Mouse (Mus musculus) 416B (cell line): ENCODE results near the gene Eml6.
"Not testable (repeated sequence)": the region's sequence is repeated elsewhere in the genome, so short reads cannot be mapped to it uniquely, and the experiment has no call there.

Experiments used
- DNase-seq: peaks from one replicate; pipeline ENCODE4 v3.0.0; 2011; ENCODE audit warnings: low read depth

The Eml6 gene

GRCm38 (mm10) chr11:29840606-29841227, 185.1 kb downstream of the Eml6 start:
- no peak for DNase-seq

GRCm38 (mm10) chr11:29839781-29840180, 186.1 kb downstream of the Eml6 start:
- peak; percentile 98 for DNase-seq

DNA sequence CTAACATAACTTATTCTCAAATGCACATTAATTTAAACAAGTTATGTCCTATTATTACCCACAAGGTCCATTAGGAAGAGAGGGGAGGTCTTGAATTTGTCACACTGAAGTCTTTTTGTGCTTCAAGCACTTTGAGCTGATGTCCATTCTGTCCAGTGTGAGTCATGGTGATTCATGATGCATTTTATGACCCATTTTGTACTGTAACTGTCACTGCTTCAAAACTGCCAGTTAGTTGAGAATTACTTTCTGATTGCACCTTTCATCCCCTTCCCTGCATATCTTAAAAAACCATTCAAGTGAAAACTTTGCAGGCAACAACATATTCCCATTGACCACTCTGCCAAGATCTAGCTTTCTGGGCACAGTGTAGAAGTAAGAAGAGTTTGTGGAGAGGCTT, 188.8 kb downstream of the Eml6 start:
- DNase-seq: peak; percentile 53

DNA sequence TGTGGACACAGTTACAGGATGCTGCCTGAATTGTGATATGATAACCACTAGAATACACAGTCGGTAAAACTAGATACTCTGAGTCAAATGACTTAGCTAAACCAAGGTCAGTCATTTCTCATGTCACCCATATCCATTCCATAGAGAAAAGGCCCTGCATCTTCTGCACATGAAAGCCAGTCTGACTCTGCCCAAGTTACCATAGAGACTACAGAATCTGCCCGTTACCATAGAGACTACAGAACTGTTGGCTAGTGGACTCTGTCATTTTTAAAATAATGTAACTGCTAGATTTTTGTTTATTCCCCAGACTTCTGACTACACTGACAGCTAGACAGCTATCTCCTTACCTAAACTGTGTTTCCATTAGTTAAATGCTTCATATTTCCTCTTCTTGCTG, 198.1 kb downstream of the Eml6 start:
- DNase-seq: no peak

- no peak for DNase-seq
Measured at GRCm38 (mm10) chr11:29826001-29826400, 199.8 kb downstream of the Eml6 start.

GRCm38 (mm10) chr11:29825271-29825718, 200.5 kb downstream of the Eml6 start, which contains the start of gene 4931440F15Rik:
Gene 4931440F15Rik, minus strand, starts transcription at chr11:29825668.
- not testable (repeated sequence) for DNase-seq

- not testable (repeated sequence) for DNase-seq
Measured at GRCm38 (mm10) chr11:29824474-29825270, 201.2 kb downstream of the Eml6 start.

- DNase-seq: no peak
Measured at GRCm38 (mm10) chr11:29823141-29823540, 202.7 kb downstream of the Eml6 start.

DNA sequence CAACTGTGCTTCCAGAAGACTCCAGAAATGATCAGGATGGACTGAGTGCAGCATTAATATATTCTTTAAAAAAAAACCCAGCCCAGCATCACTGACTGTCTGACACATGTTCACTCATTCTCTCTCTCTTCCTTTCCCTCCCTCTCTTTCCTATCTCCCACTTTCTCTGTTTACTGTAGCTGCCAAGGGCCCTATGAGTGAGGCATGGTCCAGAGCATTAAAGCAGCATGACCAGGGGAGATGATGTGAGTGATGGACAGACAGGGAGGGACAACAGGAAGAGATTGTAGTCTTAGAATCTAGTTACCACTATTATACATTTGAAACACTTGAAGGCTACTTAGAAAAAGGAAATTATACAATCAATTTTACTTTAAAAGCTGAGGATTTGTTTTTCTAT, 210.2 kb downstream of the Eml6 start:
- no peak for DNase-seq

DNA sequence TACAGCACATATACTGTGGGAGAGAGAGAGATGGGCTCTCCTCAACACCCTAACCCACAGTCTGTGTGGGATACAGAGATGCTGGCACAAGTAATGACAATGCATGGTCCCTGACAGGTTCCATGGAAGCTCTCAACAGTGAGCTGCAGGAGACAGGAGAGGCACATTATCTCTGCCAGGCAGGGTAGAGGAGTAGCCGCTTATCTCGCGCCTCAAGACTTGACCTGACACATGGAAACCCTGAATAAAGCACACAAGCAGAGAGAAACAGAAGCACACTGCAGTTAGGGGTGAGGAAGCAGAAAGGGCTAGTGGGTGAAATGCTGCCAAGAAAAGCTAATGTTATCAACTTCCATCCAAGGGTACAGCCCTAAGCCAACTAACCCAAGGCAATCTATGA, 210.6 kb downstream of the Eml6 start:
- no peak for DNase-seq

DNA sequence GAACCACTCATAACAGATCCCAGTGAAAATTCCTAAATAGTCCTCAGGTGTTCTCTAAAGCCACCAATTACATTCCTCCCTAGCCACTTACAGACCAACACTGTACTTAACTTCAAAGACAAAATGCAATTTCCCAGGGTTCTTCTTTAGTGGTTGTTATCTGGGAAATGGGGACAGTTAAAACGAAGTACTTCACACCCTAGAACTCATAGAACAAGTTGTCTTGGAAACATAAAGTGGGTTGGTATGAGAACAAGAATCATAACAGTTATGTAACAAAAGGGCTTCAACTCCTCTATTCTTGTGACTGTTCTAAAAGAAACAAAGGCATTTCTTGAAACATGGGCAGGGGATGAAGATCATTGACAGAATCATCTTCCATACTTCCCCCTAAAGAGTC, 212.6 kb downstream of the Eml6 start:
- DNase-seq: no peak

- no peak for DNase-seq
Measured at GRCm38 (mm10) chr11:29812475-29812874, 213.4 kb downstream of the Eml6 start.

DNA sequence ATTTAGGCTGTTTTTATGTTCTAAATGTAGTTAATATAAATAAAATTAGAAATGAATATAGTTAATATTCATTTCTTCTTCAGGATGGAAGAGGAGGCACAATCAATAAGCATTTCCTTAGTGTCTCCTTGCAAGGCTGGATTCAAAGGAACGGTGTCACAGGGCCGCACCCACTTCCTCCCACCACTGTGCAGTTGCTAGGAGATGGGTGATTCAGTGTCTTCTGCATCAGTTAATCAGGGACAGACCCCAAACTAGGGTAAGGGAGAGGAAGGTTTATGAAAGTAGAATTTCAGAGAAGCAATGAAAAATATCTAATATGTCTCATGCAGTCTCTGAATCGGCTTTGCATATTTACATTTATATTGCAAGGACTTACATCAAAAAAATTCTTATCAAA, 215.5 kb downstream of the Eml6 start:
- DNase-seq: no peak

DNA sequence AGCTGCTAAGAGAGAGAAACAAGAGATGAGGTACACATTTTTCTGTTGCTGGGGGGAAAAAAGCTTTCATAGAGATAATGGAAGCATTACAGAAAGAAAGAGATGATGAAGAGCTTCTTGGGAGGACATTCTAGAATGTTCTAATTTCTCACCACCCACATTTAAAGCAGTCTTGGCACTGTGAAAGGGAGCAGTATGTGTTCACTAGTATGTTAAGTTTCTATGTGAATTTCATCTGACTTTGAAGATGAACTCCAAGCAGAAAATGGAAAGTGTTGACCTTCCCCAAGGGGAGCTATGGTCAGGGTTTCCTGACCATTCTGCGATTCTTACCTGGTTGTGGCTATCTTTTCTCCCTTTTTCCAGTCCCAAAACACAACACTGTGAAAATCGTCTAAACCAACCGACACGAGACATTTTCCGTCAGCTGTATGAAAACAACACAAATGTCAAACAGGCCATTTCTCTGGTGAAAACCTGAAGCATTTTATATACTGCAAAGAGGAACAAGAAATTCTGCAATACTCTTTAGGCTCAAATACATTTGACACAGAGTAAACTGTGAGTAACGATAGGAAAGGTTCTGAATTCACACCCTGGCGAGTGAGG, 216.7 kb downstream of the Eml6 start:
- DNase-seq: no peak

- peak; percentile 21 for DNase-seq
Measured at GRCm38 (mm10) chr11:29808173-29808980, 217.5 kb downstream of the Eml6 start.

- DNase-seq: peak; percentile 20
Measured at GRCm38 (mm10) chr11:29807325-29807724, 218.5 kb downstream of the Eml6 start.

GRCm38 (mm10) chr11:29801432-29802427, 224.1 kb downstream of the Eml6 start:
- DNase-seq: peak; percentile 60

DNA sequence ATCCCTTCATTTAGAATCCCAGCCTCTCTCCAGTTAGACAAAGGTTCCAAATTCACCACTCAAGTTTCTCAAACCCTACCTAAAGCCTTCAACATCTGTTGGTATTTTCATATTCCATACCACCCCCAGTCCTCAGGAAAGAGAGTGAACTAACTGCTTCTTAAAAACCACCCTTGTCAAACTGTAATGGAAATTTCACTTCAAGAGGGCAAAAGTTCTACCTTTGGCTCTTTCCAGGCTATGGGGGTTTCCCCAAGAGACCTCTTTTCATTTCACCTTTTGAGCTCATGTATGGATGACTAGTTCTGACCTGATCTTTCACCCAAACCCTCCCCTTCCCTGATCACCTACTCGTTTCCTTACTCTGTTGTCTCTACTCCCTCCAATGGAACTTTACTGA, 226.0 kb downstream of the Eml6 start:
- no peak for DNase-seq

DNA sequence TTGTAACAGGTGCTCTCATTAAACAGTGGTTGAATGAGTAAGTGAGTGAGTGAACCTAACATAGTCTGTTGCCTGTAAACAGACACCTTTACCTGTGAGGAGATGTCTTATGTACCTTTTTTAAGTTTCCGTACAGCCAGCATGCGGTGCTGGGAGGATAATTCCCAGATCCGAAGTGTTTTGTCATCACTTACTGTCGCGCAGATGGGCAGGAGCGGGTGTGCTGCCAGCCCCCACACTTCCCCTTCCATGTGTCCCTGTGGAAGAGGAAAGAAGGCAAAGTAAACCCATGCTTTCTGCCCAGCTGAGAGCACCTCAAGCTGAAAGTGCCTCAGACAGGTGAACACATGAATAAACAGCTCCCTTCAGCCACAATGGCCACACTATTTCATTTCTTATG, 230.7 kb downstream of the Eml6 start:
- DNase-seq: no peak

GRCm38 (mm10) chr11:29794475-29794874, 231.4 kb downstream of the Eml6 start:
- DNase-seq: no peak

- no peak for DNase-seq
Measured at GRCm38 (mm10) chr11:29790796-29791195, 235.0 kb downstream of the Eml6 start.
